Mouse (Mus musculus) olfactory bulb, adult 2 months (tissue): ENCODE results near the gene Erg.

ENCODE experiments used
- CTCF ChIP-seq: fragments of 200-500 bp; IDR thresholded peaks from 2 replicates; pipeline ENCODE4 v1.5.1; 2012; ENCODE audit warnings: low read depth, mild to moderate bottlenecking, low read length, moderate library complexity; ENCODE audit not compliant: insufficient read depth
- POLR2A ChIP-seq: fragments of 200-500 bp; IDR thresholded peaks from 2 replicates; pipeline ENCODE4 v1.6.1; 2012; ENCODE audit warnings: mild to moderate bottlenecking, low read depth, low read length, moderate library complexity; ENCODE audit not compliant: insufficient read depth

GRCm38 (mm10) chr16:95585541-95586310 is 667 bp downstream of the Erg start:
- TF ChIP-seq CTCF (0 out of 2 replicates have a peak, but pooled peaks have one; percentile 18), POLR2A (no peak)
